ENCODE assay signal across 9 mouse cellular contexts in the genomic region with DNA sequence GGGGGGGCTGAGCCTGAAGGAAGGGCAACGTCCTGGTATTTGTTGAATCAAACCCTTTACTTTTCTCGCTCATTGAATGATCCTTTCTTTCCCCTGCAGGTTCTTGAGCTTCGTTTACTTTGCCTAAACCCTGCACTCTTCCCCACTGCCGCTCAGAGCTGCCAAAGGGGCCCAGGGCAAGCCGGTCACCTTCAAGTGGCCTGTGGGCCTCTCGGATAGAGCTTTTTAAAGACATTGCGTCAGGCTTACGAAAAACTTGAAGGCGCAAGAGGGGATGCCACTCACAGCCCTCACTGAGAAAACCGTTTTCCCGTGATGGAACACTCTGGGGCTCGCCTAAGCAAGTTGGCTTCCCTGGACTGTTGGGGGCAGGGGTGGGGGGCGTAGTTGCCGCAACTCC. TPM values are rescaled to one million over a fixed set of nuclear protein-coding genes. Genes with fewer than 3 reads are reported as not detected.
DNase-seq lines count a peak whose midpoint lies in the region; ATAC-seq and TF ChIP-seq lines count a peak whose summit lies in the region.
"Had no signal": no experiment of that assay in that cellular context is flagged by ENCODE, and none has a peak within 500 bp of the region (broad histone marks: within the 10 kb centered on the region; RNA-seq: fewer than 3 reads in every experiment).

No protein-coding gene starts in this region.

- H3K9me3 ChIP-seq in hindbrain, embryonic 16.5 days (ENCODE audit: control insufficient read depth, low read length) = no peaks in the 10 kb centered on the region
- H3K9me3 ChIP-seq in hindbrain, embryonic 14.5 days (ENCODE audit: control insufficient read depth, low read length) = no peaks in the 10 kb centered on the region
- no peaks in the 10 kb centered on the region for H3K9me3 ChIP-seq in forebrain, embryonic 11.5 days (ENCODE audit: control insufficient read depth, low read length)
- H3K9me3 ChIP-seq in intestine, postnatal 0 days (ENCODE audit: control insufficient read depth) = no peaks in the 10 kb centered on the region

- DNase-seq in hindbrain, embryonic 14.5 days (ENCODE audit: low spot score) = no peak
- no peak for DNase-seq in forebrain, embryonic 11.5 days (ENCODE audit: low spot score)
- peak; percentile 46 to 79 for DNase-seq in lung, postnatal 4 days
- no peak for DNase-seq in right cerebral cortex, postnatal 10 days (ENCODE audit: low spot score in 2 of 2)
- no peak for DNase-seq in testis, postnatal 14 days (ENCODE audit: low spot score)
- no peak for DNase-seq in urinary bladder, postnatal 14 days (ENCODE audit: low spot score)
- DNase-seq: kidney, adult 18-20 months had no signal

- H3K9ac ChIP-seq in hindbrain, embryonic 16.5 days (ENCODE audit: low read depth, low read length) = peak overlapping the region; percentile 13; the same call in 1 of the 2 replicates
- H3K9ac ChIP-seq in hindbrain, embryonic 14.5 days = no peak overlapping the region
- peak overlapping the region; percentile 27 for H3K9ac ChIP-seq in forebrain, embryonic 11.5 days (ENCODE audit: low read length)
- H3K9ac ChIP-seq in intestine, postnatal 0 days (ENCODE audit: low read depth, low read length) = no peak overlapping the region

- WGBS in hindbrain, embryonic 16.5 days = 66% methylated on average over 14 of the region's 14 CpGs
- 72% methylated on average over 14 of the region's 14 CpGs for WGBS in hindbrain, embryonic 14.5 days
- WGBS in forebrain, embryonic 11.5 days = 36% methylated on average over 14 of the region's 14 CpGs
- 59% methylated on average over 14 of the region's 14 CpGs for WGBS in intestine, postnatal 0 days

- H3K4me1 ChIP-seq in hindbrain, embryonic 16.5 days (ENCODE audit: control insufficient read depth, insufficient read depth, low read depth, low read length) = peaks cover 7% of the 10 kb centered on the region
- 0 out of 2 replicates have a peak, but pooled peaks cover 7% of the 10 kb centered on the region for H3K4me1 ChIP-seq in hindbrain, embryonic 14.5 days (replicated peaks; ENCODE audit: control insufficient read depth, insufficient read depth, low read length)
- peaks cover 66% of the 10 kb centered on the region for H3K4me1 ChIP-seq in forebrain, embryonic 11.5 days (replicated peaks; ENCODE audit: control insufficient read depth, insufficient read depth, low read length)
- H3K4me1 ChIP-seq in intestine, postnatal 0 days (replicated peaks; ENCODE audit: control insufficient read depth, insufficient read depth, low read length) = peaks cover 15% of the 10 kb centered on the region; the same call in 1 of the 2 replicates

- ATAC-seq in hindbrain, embryonic 16.5 days = no peak
- ATAC-seq in hindbrain, embryonic 14.5 days (ENCODE audit: low FRiP score) = no peak
- no peak for ATAC-seq in forebrain, embryonic 11.5 days (replicated peaks; ENCODE audit: low FRiP score)
- no peak for ATAC-seq in intestine, postnatal 0 days

- no peak overlapping the region for H3K4me3 ChIP-seq in hindbrain, embryonic 16.5 days (ENCODE audit: low read length)
- no peak overlapping the region for H3K4me3 ChIP-seq in hindbrain, embryonic 14.5 days (replicated peaks; ENCODE audit: low read length)
- H3K4me3 ChIP-seq in forebrain, embryonic 11.5 days (ENCODE audit: low read depth, low read length) = no peak overlapping the region
- H3K4me3 ChIP-seq in intestine, postnatal 0 days (ENCODE audit: low read depth, low read length) = no peak overlapping the region

- peaks cover 5% of the 10 kb centered on the region for H3K27me3 ChIP-seq in hindbrain, embryonic 16.5 days (replicated peaks; ENCODE audit: control insufficient read depth, insufficient read depth, low read length)
- H3K27me3 ChIP-seq in hindbrain, embryonic 14.5 days (ENCODE audit: control insufficient read depth, insufficient read depth, low read length) = 0 out of 2 replicates have a peak, but pooled peaks cover 4% of the 10 kb centered on the region
- no peaks in the 10 kb centered on the region for H3K27me3 ChIP-seq in forebrain, embryonic 11.5 days (ENCODE audit: control insufficient read depth, insufficient read depth, low read length)
- H3K27me3 ChIP-seq in intestine, postnatal 0 days (replicated peaks; ENCODE audit: control insufficient read depth, insufficient read depth, low read length) = no peaks in the 10 kb centered on the region

- no peak overlapping the region for H3K4me2 ChIP-seq in hindbrain, embryonic 16.5 days (ENCODE audit: low read length)
- no peak overlapping the region for H3K4me2 ChIP-seq in hindbrain, embryonic 14.5 days (replicated peaks)
- H3K4me2 ChIP-seq in forebrain, embryonic 11.5 days (ENCODE audit: low read depth, low read length, severe bottlenecking) = no peak overlapping the region
- H3K4me2 ChIP-seq in intestine, postnatal 0 days (replicated peaks; ENCODE audit: low read depth) = no peak overlapping the region

- H3K36me3 ChIP-seq in hindbrain, embryonic 16.5 days (ENCODE audit: control insufficient read depth, insufficient read depth, low read length) = no peaks in the 10 kb centered on the region
- H3K36me3 ChIP-seq in hindbrain, embryonic 14.5 days (replicated peaks; ENCODE audit: control insufficient read depth, insufficient read depth) = no peaks in the 10 kb centered on the region
- no peaks in the 10 kb centered on the region for H3K36me3 ChIP-seq in forebrain, embryonic 11.5 days (ENCODE audit: control insufficient read depth, insufficient read depth, low read length)
- no peaks in the 10 kb centered on the region for H3K36me3 ChIP-seq in intestine, postnatal 0 days (ENCODE audit: control insufficient read depth, insufficient read depth)

- peak overlapping the region; percentile 34; the same call in 1 of the 2 replicates for H3K27ac ChIP-seq in hindbrain, embryonic 16.5 days (ENCODE audit: low read depth, low read length)
- no peak overlapping the region for H3K27ac ChIP-seq in hindbrain, embryonic 14.5 days
- H3K27ac ChIP-seq in forebrain, embryonic 11.5 days (ENCODE audit: low read depth, low read length) = peak overlapping the region; percentile 79
- 0 out of 2 replicates have a peak overlapping the region, but pooled peaks have one; percentile 35 for H3K27ac ChIP-seq in intestine, postnatal 0 days (ENCODE audit: low read depth, low read length)

- TF ChIP-seq CTCF in intestine, postnatal 0 days (IDR thresholded peaks at IDR 0.05; ENCODE audit: low read depth) = no peak

RNA-seq across cellular contexts. Expression of a gene that starts 50.9 kb away (rescaled TPM):
- 12.6 and 14.3 TPM in 2 replicates for polyA plus RNA-seq in hindbrain, embryonic 16.5 days (2015; fragmentation: Nextera tagmentation; extraction: Ambion mirVana)
- polyA plus RNA-seq in hindbrain, embryonic 14.5 days (2014; fragmentation: Nextera tagmentation; extraction: Ambion mirVana) = 13.2 and 15.6 TPM in 2 replicates
- 44.7 and 49.3 TPM in 2 replicates for polyA plus RNA-seq in forebrain, embryonic 11.5 days (2014; fragmentation: Nextera tagmentation; extraction: Ambion mirVana)
- polyA plus RNA-seq in intestine, postnatal 0 days (2015; fragmentation: Nextera tagmentation; extraction: Ambion mirVana) = 8.7 and 9.0 TPM in 2 replicates

Comparison
In these comparisons a context has a peak if more than half of its experiments do, and no peak if none do; other contexts are left out.
1. H3K9ac ChIP-seq: peak in hindbrain, embryonic 16.5 days (single experiment) and forebrain, embryonic 11.5 days (single experiment); none in hindbrain, embryonic 14.5 days (single experiment) and intestine, postnatal 0 days (single experiment).
2. DNase-seq: peak in lung, postnatal 4 days (2 of 2); none in hindbrain, embryonic 14.5 days (single experiment), forebrain, embryonic 11.5 days (single experiment), right cerebral cortex, postnatal 10 days (0 of 2), testis, postnatal 14 days (single experiment) and urinary bladder, postnatal 14 days (single experiment).